Mouse (Mus musculus) liver, embryonic 16.5 days (tissue): ENCODE measurements around the gene Prkn. TPM values are rescaled to one million over a fixed set of nuclear protein-coding genes. Genes with fewer than 3 reads are reported as not detected.

Source experiments
- ATAC-seq: fragments of 200-750 bp; cut with Nextera tagmentation; 2 replicates; pipeline ENCODE4 v1.8.0; 2017; ENCODE audit warnings: low read depth, mild to moderate bottlenecking, moderate number of reproducible peaks, moderate library complexity
- H3K27ac ChIP-seq: fragments of 300-500 bp; sonication (generic); 2 replicates; pipeline ENCODE4 v1.5.1; 2014; ENCODE audit warnings: mild to moderate bottlenecking, low read length
- H3K27me3 ChIP-seq: fragments of 300-500 bp; sonication (generic); 2 replicates; pipeline ENCODE4 v1.6.1; 2014; ENCODE audit warnings: low read depth, low read length, mixed read lengths; ENCODE audit not compliant: control insufficient read depth, insufficient read depth
- H3K36me3 ChIP-seq: fragments of 300-500 bp; sonication (generic); 2 replicates; pipeline ENCODE4 v1.6.1; 2014; ENCODE audit warnings: mild to moderate bottlenecking; ENCODE audit not compliant: control insufficient read depth, insufficient read depth
- H3K4me1 ChIP-seq: fragments of 300-500 bp; sonication (generic); 2 replicates; pipeline ENCODE4 v1.6.1; 2014; ENCODE audit warnings: low read depth, low read length, mixed read lengths; ENCODE audit not compliant: control insufficient read depth
- H3K4me2 ChIP-seq: fragments of 300-500 bp; sonication (generic); 2 replicates; pipeline ENCODE4 v1.6.1; 2014; ENCODE audit warnings: low read depth, low read length, mixed read lengths
- H3K4me3 ChIP-seq: fragments of 300-500 bp; sonication (generic); 2 replicates; pipeline ENCODE4 v1.5.1; 2014; ENCODE audit warnings: low read depth, mild to moderate bottlenecking, low read length
- H3K9ac ChIP-seq: fragments of 300-500 bp; sonication (generic); 2 replicates; pipeline ENCODE4 v1.6.1; 2014; ENCODE audit warnings: low read depth, low read length
- H3K9me3 ChIP-seq: fragments of 300-500 bp; sonication (generic); replicated peaks from 2 replicates; pipeline ENCODE4 v1.6.1; 2016; ENCODE audit warnings: low read length; ENCODE audit not compliant: control insufficient read depth
- WGBS: fragments of 180-500 bp; shearing (Covaris S2); extraction: QIAGEN DNeasy Blood & Tissue Kit; methylation state at CpG from one replicate; pipeline ENCODE4 v1.1.7; 2014; ENCODE audit not compliant: insufficient replicate concordance; 5-methylcytosine and 5-hydroxymethylcytosine counted together
- polyA plus RNA-seq: library from polyadenylated mRNA; unstranded; fragments of >200 nt; fragmentation: Nextera tagmentation; extraction: Ambion mirVana; gene quantifications from 2 replicates; pipeline ENCODE4 v1.2.1, GENCODE M21; 2015

Gene Prkn
- polyA plus RNA-seq, 1 experiment from 2014 or later = 0.70 TPM

- Histone ChIP-seq H3K4me1 (no peaks in the 10 kb centered on the region), H3K9me3 (no peaks in the 10 kb centered on the region), H3K4me2 (no peak overlapping the region), H3K4me3 (no peak overlapping the region), H3K9ac (no peak overlapping the region), H3K27ac (no peak overlapping the region), H3K36me3 (no peaks in the 10 kb centered on the region), H3K27me3 (no peaks in the 10 kb centered on the region)
- 27% methylated on average over 4 of the region's 4 CpGs for WGBS
- no peak for ATAC-seq
Measured at GRCm38 (mm10) chr17:11340368-11340767, 500.2 kb downstream of the Prkn start.

GRCm38 (mm10) chr17:11346310-11346709, 506.1 kb downstream of the Prkn start:
- no peak overlapping the region for H3K4me3 ChIP-seq
- no peaks in the 10 kb centered on the region for H3K4me1 ChIP-seq
- H3K27ac ChIP-seq = no peak overlapping the region
- H3K9ac ChIP-seq = no peak overlapping the region
- no peaks in the 10 kb centered on the region for H3K36me3 ChIP-seq
- no peaks in the 10 kb centered on the region for H3K27me3 ChIP-seq
- H3K4me2 ChIP-seq = no peak overlapping the region
- WGBS = 61% methylated on average over 1 of the region's 1 CpGs
- ATAC-seq = no peak
- no peaks in the 10 kb centered on the region for H3K9me3 ChIP-seq

GRCm38 (mm10) chr17:11352778-11353552, 512.8 kb downstream of the Prkn start:
- no peak overlapping the region for H3K4me2 ChIP-seq
- 35% methylated on average over 1 of the region's 1 CpGs for WGBS
- no peak overlapping the region for H3K4me3 ChIP-seq
- H3K27ac ChIP-seq = no peak overlapping the region
- H3K9ac ChIP-seq = no peak overlapping the region
- H3K36me3 ChIP-seq = no peaks in the 10 kb centered on the region
- no peaks in the 10 kb centered on the region for H3K27me3 ChIP-seq
- no peaks in the 10 kb centered on the region for H3K9me3 ChIP-seq
- no peak for ATAC-seq
- no peaks in the 10 kb centered on the region for H3K4me1 ChIP-seq

GRCm38 (mm10) chr17:11353553-11353945, 513.4 kb downstream of the Prkn start:
- H3K27ac ChIP-seq = no peak overlapping the region
- no peaks in the 10 kb centered on the region for H3K36me3 ChIP-seq
- no peak overlapping the region for H3K4me3 ChIP-seq
- no peak overlapping the region for H3K4me2 ChIP-seq
- no peaks in the 10 kb centered on the region for H3K9me3 ChIP-seq
- ATAC-seq = no peak
- no peaks in the 10 kb centered on the region for H3K27me3 ChIP-seq
- WGBS = 63% methylated on average over 4 of the region's 4 CpGs
- no peaks in the 10 kb centered on the region for H3K4me1 ChIP-seq
- no peak overlapping the region for H3K9ac ChIP-seq

- H3K36me3 ChIP-seq = no peaks in the 10 kb centered on the region
- H3K9ac ChIP-seq = no peak overlapping the region
- H3K27me3 ChIP-seq = no peaks in the 10 kb centered on the region
- no peaks in the 10 kb centered on the region for H3K4me1 ChIP-seq
- no peak overlapping the region for H3K27ac ChIP-seq
- WGBS = 62% methylated on average over 7 of the region's 7 CpGs
- no peak for ATAC-seq
- H3K9me3 ChIP-seq = no peaks in the 10 kb centered on the region
- no peak overlapping the region for H3K4me2 ChIP-seq
- no peak overlapping the region for H3K4me3 ChIP-seq
Measured at GRCm38 (mm10) chr17:11354348-11354747, 514.2 kb downstream of the Prkn start.

GRCm38 (mm10) chr17:11375461-11375860, 535.3 kb downstream of the Prkn start:
- Histone ChIP-seq H3K4me1 (no peaks in the 10 kb centered on the region), H3K9ac (no peak overlapping the region), H3K27ac (no peak overlapping the region), H3K4me3 (no peak overlapping the region), H3K36me3 (no peaks in the 10 kb centered on the region), H3K4me2 (no peak overlapping the region), H3K27me3 (no peaks in the 10 kb centered on the region), H3K9me3 (no peaks in the 10 kb centered on the region)
- ATAC-seq = no peak
- 54% methylated on average over 2 of the region's 2 CpGs for WGBS

GRCm38 (mm10) chr17:11383364-11383962, 543.3 kb downstream of the Prkn start:
- Histone ChIP-seq H3K9me3 (no peaks in the 10 kb centered on the region), H3K4me1 (no peaks in the 10 kb centered on the region), H3K27me3 (no peaks in the 10 kb centered on the region), H3K36me3 (no peaks in the 10 kb centered on the region), H3K27ac (no peak overlapping the region), H3K9ac (no peak overlapping the region), H3K4me2 (no peak overlapping the region), H3K4me3 (no peak overlapping the region)
- 65% methylated on average over 8 of the region's 8 CpGs for WGBS
- ATAC-seq = no peak

GRCm38 (mm10) chr17:11385246-11385645, 545.1 kb downstream of the Prkn start:
- no peak overlapping the region for H3K27ac ChIP-seq
- H3K36me3 ChIP-seq = no peaks in the 10 kb centered on the region
- 61% methylated on average over 4 of the region's 4 CpGs for WGBS
- H3K9me3 ChIP-seq = no peaks in the 10 kb centered on the region
- no peak overlapping the region for H3K4me2 ChIP-seq
- no peak overlapping the region for H3K9ac ChIP-seq
- H3K4me3 ChIP-seq = no peak overlapping the region
- H3K4me1 ChIP-seq = no peaks in the 10 kb centered on the region
- no peak for ATAC-seq
- no peaks in the 10 kb centered on the region for H3K27me3 ChIP-seq

- Histone ChIP-seq H3K4me1 (no peaks in the 10 kb centered on the region), H3K27ac (no peak overlapping the region), H3K27me3 (no peaks in the 10 kb centered on the region), H3K4me2 (no peak overlapping the region), H3K9me3 (no peaks in the 10 kb centered on the region), H3K4me3 (no peak overlapping the region), H3K9ac (no peak overlapping the region), H3K36me3 (no peaks in the 10 kb centered on the region)
- no peak for ATAC-seq
- WGBS = 53% methylated on average over 11 of the region's 11 CpGs
Measured at GRCm38 (mm10) chr17:11392622-11393294, 552.6 kb downstream of the Prkn start.
